Mouse (Mus musculus): ENCODE measurements around the gene Atg101. TPM values are rescaled to one million over a fixed set of nuclear protein-coding genes. Genes with fewer than 3 reads are reported as not detected.

Atg101 gene
- polyA plus RNA-seq, 2 experiments: 47.2 to 56.0 TPM

GRCm38 (mm10) chr15:101260874-101261622 lies 23.0 kb upstream of the Atg101 start:
- DNase-seq (ENCODE audit: low spot score): peak; percentile 81
- Histone ChIP-seq H3K36me3 (ENCODE audit: control insufficient read depth, insufficient read depth, low read length) (no peaks in the 10 kb centered on the region), H3K4me3 (replicated peaks; ENCODE audit: low read length) (no peak overlapping the region), H3K4me1 (ENCODE audit: control insufficient read depth, insufficient read depth, low read length) (peaks cover 34% of the 10 kb centered on the region), H3K27ac (replicated peaks; ENCODE audit: low read depth, low read length) (peak overlapping the region; percentile 88), H3K4me2 (replicated peaks; ENCODE audit: low read depth, low read length, severe bottlenecking) (peak overlapping the region; percentile 25), H3K27me3 (ENCODE audit: control insufficient read depth, insufficient read depth, low read length) (no peaks in the 10 kb centered on the region), H3K9me3 (ENCODE audit: control insufficient read depth, low read length) (no peaks in the 10 kb centered on the region), H3K9ac (ENCODE audit: low read depth, low read length, severe bottlenecking) (no peak overlapping the region)
- no peak for TF ChIP-seq POLR2A (IDR thresholded peaks at IDR 0.05; ENCODE audit: borderline replicate concordance, extremely low read depth, insufficient read depth, insufficient read length)
- ATAC-seq (ENCODE audit: low FRiP score, low read depth): peak; percentile 43
- 36% methylated on average over 13 of the region's 13 CpGs for WGBS

GRCm38 (mm10) chr15:101262502-101262901 lies 21.6 kb upstream of the Atg101 start:
- H3K4me2 ChIP-seq (replicated peaks; ENCODE audit: low read depth, low read length, severe bottlenecking): no peak overlapping the region
- 74% methylated on average over 5 of the region's 5 CpGs for WGBS
- no peak for TF ChIP-seq POLR2A (IDR thresholded peaks at IDR 0.05; ENCODE audit: borderline replicate concordance, extremely low read depth, insufficient read depth, insufficient read length)
- no peaks in the 10 kb centered on the region for H3K36me3 ChIP-seq (ENCODE audit: control insufficient read depth, insufficient read depth, low read length)
- ATAC-seq (ENCODE audit: low FRiP score, low read depth): no peak
- H3K27me3 ChIP-seq (ENCODE audit: control insufficient read depth, insufficient read depth, low read length): no peaks in the 10 kb centered on the region
- no peak overlapping the region for H3K9ac ChIP-seq (ENCODE audit: low read depth, low read length, severe bottlenecking)
- no peak overlapping the region for H3K4me3 ChIP-seq (replicated peaks; ENCODE audit: low read length)
- H3K9me3 ChIP-seq (ENCODE audit: control insufficient read depth, low read length): no peaks in the 10 kb centered on the region
- DNase-seq (ENCODE audit: low spot score): no peak
- no peak overlapping the region for H3K27ac ChIP-seq (replicated peaks; ENCODE audit: low read depth, low read length)
- peaks cover 40% of the 10 kb centered on the region for H3K4me1 ChIP-seq (ENCODE audit: control insufficient read depth, insufficient read depth, low read length)

GRCm38 (mm10) chr15:101266132-101266963 lies 17.7 kb upstream of the Atg101 start:
- TF ChIP-seq POLR2A (IDR thresholded peaks at IDR 0.05; ENCODE audit: borderline replicate concordance, extremely low read depth, insufficient read depth, insufficient read length): 0 out of 2 replicates have a peak, but pooled peaks have one; percentile 51

DNA sequence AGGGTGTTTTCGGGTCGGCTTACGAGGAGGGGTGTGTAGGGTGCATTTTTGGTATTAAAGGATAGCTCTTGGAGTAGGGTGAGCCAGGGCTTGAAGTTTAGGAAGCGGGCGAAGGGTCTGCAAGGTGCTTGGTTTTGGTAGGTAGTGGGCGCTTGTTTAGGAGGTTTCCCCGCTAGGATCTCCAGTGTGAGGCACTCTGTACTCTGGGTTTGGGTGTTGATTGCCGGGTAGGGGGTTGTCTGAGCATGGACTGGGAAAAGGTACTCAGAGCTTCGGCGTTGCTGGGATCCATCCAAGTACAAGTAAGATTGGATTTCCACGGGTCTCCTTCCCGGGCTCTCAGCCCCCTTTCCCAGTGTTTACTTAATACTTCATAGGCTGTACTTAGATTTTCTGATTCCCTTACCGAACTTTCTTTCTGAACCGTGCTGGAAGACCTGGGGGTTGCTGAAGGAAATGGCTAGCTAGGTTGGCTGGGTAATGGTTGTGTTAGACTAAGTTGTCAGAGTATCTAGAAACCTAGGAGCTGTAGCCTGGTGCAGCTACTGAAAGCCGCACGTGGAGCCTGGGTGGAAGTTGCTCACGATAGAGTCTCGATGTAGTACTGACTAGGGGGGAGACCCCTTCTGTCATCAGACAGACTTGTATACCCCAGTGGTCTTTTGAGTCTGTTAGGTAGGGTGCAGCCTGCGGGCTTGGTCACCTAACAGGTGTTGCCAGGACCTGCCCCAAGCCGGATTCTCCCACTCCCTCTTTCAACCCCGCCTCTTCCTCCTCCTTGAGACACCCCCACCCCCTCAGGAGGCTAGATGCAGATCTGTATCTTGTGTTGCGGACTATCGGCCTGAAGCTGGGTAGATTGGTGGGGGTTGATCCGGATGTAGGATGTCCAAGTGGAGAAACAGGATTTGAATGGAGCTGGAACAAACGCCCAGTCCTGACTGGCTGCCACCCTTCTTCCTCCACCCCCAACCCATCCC lies 16.7 kb upstream of the Atg101 start:
- Histone ChIP-seq H3K27me3 (ENCODE audit: control insufficient read depth, insufficient read depth, low read length) (no peaks in the 10 kb centered on the region), H3K27ac (replicated peaks; ENCODE audit: low read depth, low read length) (0 out of 2 replicates have a peak overlapping the region, but pooled peaks have one; percentile 30), H3K4me2 (replicated peaks; ENCODE audit: low read depth, low read length, severe bottlenecking) (peak overlapping the region; percentile 92), H3K4me1 (ENCODE audit: control insufficient read depth, insufficient read depth, low read length) (peaks cover 20% of the 10 kb centered on the region), H3K9me3 (ENCODE audit: control insufficient read depth, low read length) (no peaks in the 10 kb centered on the region), H3K4me3 (replicated peaks; ENCODE audit: low read length) (peak overlapping the region; percentile 48), H3K9ac (ENCODE audit: low read depth, low read length, severe bottlenecking) (peak overlapping the region; percentile 67), H3K36me3 (ENCODE audit: control insufficient read depth, insufficient read depth, low read length) (peaks cover 22% of the 10 kb centered on the region)
- no peak for TF ChIP-seq POLR2A (IDR thresholded peaks at IDR 0.05; ENCODE audit: borderline replicate concordance, extremely low read depth, insufficient read depth, insufficient read length)
- DNase-seq (ENCODE audit: low spot score) (peak; percentile 13), ATAC-seq (ENCODE audit: low FRiP score, low read depth) (no peak)
- 5% methylated on average over 25 of the region's 25 CpGs for WGBS

More at GRCm38 (mm10) chr15:101266132-101266963, 17.7 kb upstream of the Atg101 start:
- peaks cover 29% of the 10 kb centered on the region for H3K4me1 ChIP-seq (ENCODE audit: control insufficient read depth, insufficient read depth, low read length)
- H3K36me3 ChIP-seq (ENCODE audit: control insufficient read depth, insufficient read depth, low read length): peaks cover 14% of the 10 kb centered on the region
- H3K9ac ChIP-seq (ENCODE audit: low read depth, low read length, severe bottlenecking): peak overlapping the region; percentile 67
- H3K4me2 ChIP-seq (replicated peaks; ENCODE audit: low read depth, low read length, severe bottlenecking): peak overlapping the region; percentile 92
- H3K9me3 ChIP-seq (ENCODE audit: control insufficient read depth, low read length): no peaks in the 10 kb centered on the region
- DNase-seq (ENCODE audit: low spot score) (peak; percentile 91), ATAC-seq (ENCODE audit: low FRiP score, low read depth) (peak; percentile 91)
- peak overlapping the region; percentile 48 for H3K4me3 ChIP-seq (replicated peaks; ENCODE audit: low read length)
- peak overlapping the region; percentile 67 for H3K27ac ChIP-seq (replicated peaks; ENCODE audit: low read depth, low read length)
- H3K27me3 ChIP-seq (ENCODE audit: control insufficient read depth, insufficient read depth, low read length): no peaks in the 10 kb centered on the region
- under 1% methylated on average over 30 of the region's 57 CpGs for WGBS

Data from limb, embryonic 14.5 days (tissue).